Mouse (Mus musculus): ENCODE measurements around the gene Psg16. TPM values are rescaled to one million over a fixed set of nuclear protein-coding genes. Genes with fewer than 3 reads are reported as not detected.

Psg16 gene
- polyA plus RNA-seq, 1 experiment from 2014 or later: 0.28 TPM

DNA sequence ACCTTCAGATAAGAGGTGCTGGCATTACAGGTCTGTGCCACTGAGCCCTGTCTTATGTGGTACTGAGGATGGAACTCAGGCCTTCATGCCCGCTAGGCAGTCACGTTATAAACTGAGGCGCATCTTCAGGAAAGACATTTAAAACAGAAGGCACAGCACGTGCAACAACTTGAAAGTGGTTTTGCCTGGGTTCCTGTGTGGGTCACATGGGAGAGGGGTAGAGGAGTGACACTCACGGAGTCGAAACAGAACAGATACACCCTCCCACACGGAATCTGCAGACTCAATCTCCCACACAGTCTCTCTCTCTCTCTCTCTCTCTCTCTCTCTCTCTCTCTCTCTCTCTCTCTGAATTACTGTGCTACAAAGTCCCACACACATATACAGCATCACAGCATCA lies 43.6 kb upstream of the Psg16 start:
- no peaks in the 10 kb centered on the region for H3K27me3 ChIP-seq (ENCODE audit: control insufficient read depth, insufficient read depth, low read depth, low read length)
- no peak overlapping the region for H3K27ac ChIP-seq (ENCODE audit: low read length)
- no peak overlapping the region for H3K9ac ChIP-seq (ENCODE audit: low read length)
- H3K4me3 ChIP-seq (ENCODE audit: low read length): no peak overlapping the region
- H3K4me2 ChIP-seq (ENCODE audit: low read depth, low read length): no peak overlapping the region
- 73% methylated on average over 7 of the region's 7 CpGs for WGBS
- peaks cover 35% of the 10 kb centered on the region for H3K36me3 ChIP-seq (ENCODE audit: control insufficient read depth, insufficient read depth, low read length)
- ATAC-seq (ENCODE audit: low read depth): no peak
- H3K4me1 ChIP-seq (replicated peaks; ENCODE audit: control insufficient read depth, insufficient read depth, low read length): peaks cover 20% of the 10 kb centered on the region
- H3K9me3 ChIP-seq (ENCODE audit: control insufficient read depth, low read length): no peaks in the 10 kb centered on the region

GRCm38 (mm10) chr7:17038018-17038695 lies 35.7 kb upstream of the Psg16 start:
- Histone ChIP-seq H3K4me3 (ENCODE audit: low read length) (no peak overlapping the region), H3K4me1 (replicated peaks; ENCODE audit: control insufficient read depth, insufficient read depth, low read length) (no peaks in the 10 kb centered on the region), H3K9ac (ENCODE audit: low read length) (no peak overlapping the region), H3K4me2 (ENCODE audit: low read depth, low read length) (no peak overlapping the region), H3K36me3 (ENCODE audit: control insufficient read depth, insufficient read depth, low read length) (peaks cover 74% of the 10 kb centered on the region), H3K27ac (ENCODE audit: low read length) (no peak overlapping the region), H3K27me3 (ENCODE audit: control insufficient read depth, insufficient read depth, low read depth, low read length) (no peaks in the 10 kb centered on the region), H3K9me3 (ENCODE audit: control insufficient read depth, low read length) (no peaks in the 10 kb centered on the region)
- no peak for ATAC-seq (ENCODE audit: low read depth)
- 69% methylated on average over 9 of the region's 9 CpGs for WGBS

GRCm38 (mm10) chr7:17039373-17039772 lies 34.5 kb upstream of the Psg16 start:
- Histone ChIP-seq H3K9ac (ENCODE audit: low read length) (no peak overlapping the region), H3K9me3 (ENCODE audit: control insufficient read depth, low read length) (no peaks in the 10 kb centered on the region), H3K4me2 (ENCODE audit: low read depth, low read length) (no peak overlapping the region), H3K27ac (ENCODE audit: low read length) (no peak overlapping the region), H3K4me3 (ENCODE audit: low read length) (no peak overlapping the region), H3K36me3 (ENCODE audit: control insufficient read depth, insufficient read depth, low read length) (peaks cover 75% of the 10 kb centered on the region), H3K4me1 (replicated peaks; ENCODE audit: control insufficient read depth, insufficient read depth, low read length) (no peaks in the 10 kb centered on the region), H3K27me3 (ENCODE audit: control insufficient read depth, insufficient read depth, low read depth, low read length) (no peaks in the 10 kb centered on the region)
- WGBS: 92% methylated on average over 7 of the region's 7 CpGs
- no peak for ATAC-seq (ENCODE audit: low read depth)

DNA sequence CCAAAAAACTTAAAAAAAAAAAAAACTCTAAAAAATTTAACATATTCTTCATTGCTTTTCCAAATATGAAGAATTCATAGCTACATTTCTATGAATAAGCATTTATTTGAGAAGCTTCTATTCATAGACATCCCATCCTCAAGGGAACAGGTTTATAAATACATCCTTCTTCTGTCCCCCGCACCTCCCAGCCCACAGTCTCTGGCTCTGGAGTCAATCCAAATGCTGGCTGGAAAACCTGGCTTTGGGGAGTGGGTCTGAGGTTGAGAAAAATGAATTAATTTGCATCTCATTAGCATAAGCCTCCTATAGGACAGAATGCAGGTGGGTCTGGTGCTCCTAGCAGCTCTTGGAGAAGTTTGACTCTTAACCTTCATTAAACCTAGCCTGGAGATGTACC lies 28.1 kb upstream of the Psg16 start:
- no peaks in the 10 kb centered on the region for H3K4me1 ChIP-seq (replicated peaks; ENCODE audit: control insufficient read depth, insufficient read depth, low read length)
- no peaks in the 10 kb centered on the region for H3K27me3 ChIP-seq (ENCODE audit: control insufficient read depth, insufficient read depth, low read depth, low read length)
- no peak overlapping the region for H3K27ac ChIP-seq (ENCODE audit: low read length)
- ATAC-seq (ENCODE audit: low read depth): no peak
- no peak overlapping the region for H3K4me3 ChIP-seq (ENCODE audit: low read length)
- H3K9me3 ChIP-seq (ENCODE audit: control insufficient read depth, low read length): no peaks in the 10 kb centered on the region
- 59% methylated on average over 1 of the region's 1 CpGs for WGBS
- H3K4me2 ChIP-seq (ENCODE audit: low read depth, low read length): no peak overlapping the region
- H3K9ac ChIP-seq (ENCODE audit: low read length): no peak overlapping the region
- H3K36me3 ChIP-seq (ENCODE audit: control insufficient read depth, insufficient read depth, low read length): peaks cover 61% of the 10 kb centered on the region

DNA sequence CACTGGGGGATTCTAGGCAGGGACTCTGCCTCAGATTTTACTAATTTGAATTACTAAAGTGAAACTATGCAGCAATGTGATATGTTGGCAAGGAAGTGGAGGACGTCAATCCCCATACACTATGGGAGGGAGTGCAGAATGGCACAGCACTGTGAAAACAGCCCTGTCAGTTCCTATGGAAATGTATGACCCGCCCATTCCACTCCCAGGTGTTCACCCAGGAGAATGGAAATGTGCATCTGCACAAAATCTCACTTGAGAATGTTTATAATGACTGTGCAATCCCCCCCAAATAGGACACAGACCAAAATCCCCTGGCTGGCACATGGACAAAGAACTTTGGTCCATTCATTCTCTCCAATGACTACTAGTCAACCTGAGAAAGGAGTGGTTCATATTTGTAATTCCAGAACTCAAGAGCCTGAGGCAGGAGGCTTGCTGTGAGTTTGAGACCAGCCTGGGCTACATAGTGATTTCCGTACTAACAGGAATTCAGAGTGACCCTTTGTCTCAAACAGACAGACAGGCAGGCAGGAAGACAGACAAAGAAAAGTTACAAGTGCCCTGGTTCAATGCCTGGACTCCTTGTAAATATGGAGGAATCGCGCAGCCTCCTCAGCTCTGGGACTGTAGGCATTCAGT lies 26.7 kb upstream of the Psg16 start:
- Histone ChIP-seq H3K4me2 (ENCODE audit: low read depth, low read length) (no peak overlapping the region), H3K27ac (ENCODE audit: low read length) (no peak overlapping the region), H3K27me3 (ENCODE audit: control insufficient read depth, insufficient read depth, low read depth, low read length) (no peaks in the 10 kb centered on the region), H3K4me1 (replicated peaks; ENCODE audit: control insufficient read depth, insufficient read depth, low read length) (no peaks in the 10 kb centered on the region), H3K9me3 (ENCODE audit: control insufficient read depth, low read length) (no peaks in the 10 kb centered on the region), H3K36me3 (ENCODE audit: control insufficient read depth, insufficient read depth, low read length) (peaks cover 63% of the 10 kb centered on the region), H3K4me3 (ENCODE audit: low read length) (no peak overlapping the region), H3K9ac (ENCODE audit: low read length) (no peak overlapping the region)
- WGBS: 86% methylated on average over 5 of the region's 5 CpGs
- no peak for ATAC-seq (ENCODE audit: low read depth)

DNA sequence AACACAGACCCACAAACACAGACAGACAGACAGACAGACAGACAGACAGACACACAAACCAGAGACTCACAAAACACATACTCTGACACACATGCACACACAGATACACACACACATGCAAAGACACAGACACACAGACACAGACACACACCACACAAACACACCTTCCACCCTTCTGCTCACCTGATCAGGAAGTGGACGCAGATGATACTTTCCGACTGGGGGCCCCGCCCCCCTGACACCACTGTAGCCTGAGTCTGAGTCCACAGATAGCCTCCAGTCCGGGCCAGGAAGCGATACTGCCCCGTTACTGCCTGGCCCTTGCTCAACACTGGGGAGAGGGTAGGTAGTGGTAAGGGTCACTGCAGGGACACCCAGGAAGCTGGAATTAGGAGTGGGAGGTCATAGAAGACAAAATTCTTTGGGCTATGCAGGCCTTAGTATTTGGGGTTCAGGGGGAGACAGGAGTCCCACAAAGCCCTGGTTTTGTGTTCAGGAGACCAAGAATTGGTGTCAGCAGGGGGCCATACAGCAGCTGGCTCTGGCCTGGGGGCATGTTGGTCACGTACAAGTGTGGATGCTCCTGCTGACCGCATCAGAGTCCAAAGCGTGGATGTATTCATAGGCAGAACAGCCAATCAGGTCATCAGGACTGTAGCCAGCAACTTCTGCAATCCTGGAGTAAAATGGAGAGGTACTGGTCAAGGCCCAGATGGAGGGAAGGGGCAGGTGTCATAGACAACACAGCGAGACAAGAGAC lies 25.2 kb upstream of the Psg16 start:
- ATAC-seq (ENCODE audit: low read depth): no peak
- WGBS: 87% methylated on average over 10 of the region's 10 CpGs
- Histone ChIP-seq H3K9me3 (ENCODE audit: control insufficient read depth, low read length) (no peaks in the 10 kb centered on the region), H3K9ac (ENCODE audit: low read length) (no peak overlapping the region), H3K27me3 (ENCODE audit: control insufficient read depth, insufficient read depth, low read depth, low read length) (no peaks in the 10 kb centered on the region), H3K27ac (ENCODE audit: low read length) (no peak overlapping the region), H3K4me3 (ENCODE audit: low read length) (no peak overlapping the region), H3K4me2 (ENCODE audit: low read depth, low read length) (no peak overlapping the region), H3K4me1 (replicated peaks; ENCODE audit: control insufficient read depth, insufficient read depth, low read length) (no peaks in the 10 kb centered on the region), H3K36me3 (ENCODE audit: control insufficient read depth, insufficient read depth, low read length) (peaks cover 58% of the 10 kb centered on the region)

- Histone ChIP-seq H3K36me3 (ENCODE audit: control insufficient read depth, insufficient read depth, low read length) (peaks cover 60% of the 10 kb centered on the region), H3K4me2 (ENCODE audit: low read depth, low read length) (no peak overlapping the region), H3K4me1 (replicated peaks; ENCODE audit: control insufficient read depth, insufficient read depth, low read length) (peaks cover under 1% of the 10 kb centered on the region), H3K4me3 (ENCODE audit: low read length) (no peak overlapping the region), H3K9ac (ENCODE audit: low read length) (no peak overlapping the region), H3K27me3 (ENCODE audit: control insufficient read depth, insufficient read depth, low read depth, low read length) (no peaks in the 10 kb centered on the region), H3K27ac (ENCODE audit: low read length) (no peak overlapping the region), H3K9me3 (ENCODE audit: control insufficient read depth, low read length) (no peaks in the 10 kb centered on the region)
- no peak for ATAC-seq (ENCODE audit: low read depth)
- WGBS: 61% methylated on average over 11 of the region's 11 CpGs
These were observed 23.3 kb upstream of the Psg16 start for GRCm38 (mm10) chr7:17050491-17050890.

DNA sequence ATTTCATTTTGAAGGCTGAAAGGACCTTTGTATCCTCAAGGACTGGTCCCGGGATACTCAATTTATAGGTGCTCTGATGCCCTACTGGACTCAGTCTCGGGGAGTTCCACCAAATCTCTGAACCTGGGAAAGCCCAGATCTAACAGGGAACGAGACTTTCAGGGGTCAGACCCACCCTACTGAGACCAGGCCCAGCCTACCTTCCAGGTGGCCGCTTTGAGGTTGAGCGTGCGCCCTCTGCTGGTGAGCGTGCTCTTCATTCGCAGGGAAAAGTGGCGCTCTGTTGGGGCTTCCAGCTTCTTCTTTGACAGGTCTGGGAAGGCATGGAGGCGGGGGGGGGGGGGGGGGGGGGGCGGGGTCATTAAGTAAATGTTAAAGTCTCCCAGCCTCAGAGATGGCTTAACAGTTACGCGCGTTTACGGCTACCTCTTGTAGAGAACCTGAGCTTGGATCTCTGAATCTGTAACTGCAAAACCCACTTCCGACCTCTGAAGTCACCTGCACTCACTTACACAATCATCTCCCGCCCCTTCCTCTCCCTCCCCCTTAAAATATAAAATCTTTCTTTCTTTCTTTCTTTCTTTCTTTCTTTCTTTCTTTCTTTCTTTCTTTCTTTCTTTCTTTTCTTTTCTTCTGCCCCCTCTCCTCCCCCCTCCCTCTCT lies 22.8 kb upstream of the Psg16 start:
- Histone ChIP-seq H3K4me2 (ENCODE audit: low read depth, low read length) (no peak overlapping the region), H3K9ac (ENCODE audit: low read length) (no peak overlapping the region), H3K4me1 (replicated peaks; ENCODE audit: control insufficient read depth, insufficient read depth, low read length) (peaks cover 5% of the 10 kb centered on the region), H3K27me3 (ENCODE audit: control insufficient read depth, insufficient read depth, low read depth, low read length) (no peaks in the 10 kb centered on the region), H3K9me3 (ENCODE audit: control insufficient read depth, low read length) (no peaks in the 10 kb centered on the region), H3K36me3 (ENCODE audit: control insufficient read depth, insufficient read depth, low read length) (peaks cover 61% of the 10 kb centered on the region), H3K27ac (ENCODE audit: low read length) (no peak overlapping the region), H3K4me3 (ENCODE audit: low read length) (no peak overlapping the region)
- 14% methylated on average over 15 of the region's 17 CpGs for WGBS
- peak; percentile 26 for ATAC-seq (ENCODE audit: low read depth)
